Mouse (Mus musculus) brain, embryonic 14.5 days (tissue): ENCODE results near the gene Usp39.

Experiments used
- CTCF ChIP-seq: fragments of 200-500 bp; IDR thresholded peaks from 2 replicates; pipeline ENCODE4 v1.5.1; 2012; ENCODE audit warnings: inconsistent platforms, mild to moderate bottlenecking, moderate library complexity, borderline replicate concordance; ENCODE audit not compliant: insufficient read depth, insufficient read length; ENCODE audit errors: extremely low read depth
- POLR2A ChIP-seq: fragments of 200-500 bp; IDR thresholded peaks from 2 replicates; pipeline ENCODE4 v1.6.1; 2012; ENCODE audit warnings: mild to moderate bottlenecking, inconsistent platforms, borderline replicate concordance; ENCODE audit not compliant: poor library complexity, insufficient read depth, insufficient read length, severe bottlenecking; ENCODE audit errors: extremely low read depth

GRCm38 (mm10) chr6:72389941-72390771 is 45.2 kb upstream of the Usp39 start, which contains the start of gene Vamp8:
- TF ChIP-seq POLR2A (no peak), CTCF (no peak)
